Mouse (Mus musculus) C2C12 (cell line): Measurements from ENCODE around the gene Sult1a1.

Experiments
- CEBPB ChIP-seq: IDR thresholded peaks from one replicate; pipeline ENCODE4 v1.6.1; 2011; ENCODE audit warnings: low read depth, mild to moderate bottlenecking, control low read depth, moderate library complexity
- CTCF ChIP-seq: IDR thresholded peaks from one replicate; pipeline ENCODE4 v1.5.1; 2011; ENCODE audit not compliant: control insufficient read depth, insufficient read depth, insufficient read length
- MAX ChIP-seq: IDR thresholded peaks from one replicate; pipeline ENCODE4 v1.6.1; 2011; ENCODE audit warnings: mild to moderate bottlenecking, control low read depth
- MYOD1 ChIP-seq: IDR thresholded peaks from one replicate; pipeline ENCODE4 v1.6.1; 2011; ENCODE audit warnings: low read depth; ENCODE audit not compliant: control insufficient read depth, insufficient read length
- MYOG ChIP-seq: IDR thresholded peaks from one replicate; pipeline ENCODE4 v1.6.1; 2011; ENCODE audit not compliant: control insufficient read depth, insufficient read length; ENCODE audit errors: extremely low read depth
- USF1 ChIP-seq: IDR thresholded peaks from one replicate; pipeline ENCODE4 v1.6.1; 2011; ENCODE audit warnings: low read depth, mild to moderate bottlenecking, control low read depth, moderate library complexity

- TF ChIP-seq MYOG, result no peak
- TF ChIP-seq CTCF, result no peak
- TF ChIP-seq CEBPB, result no peak
- TF ChIP-seq MAX, result no peak
- TF ChIP-seq USF1, result no peak
- TF ChIP-seq MYOD1, result no peak
These were observed 8.6 kb downstream of the Sult1a1 start for GRCm38 (mm10) chr7:126667495-126668090.
